Mouse (Mus musculus) granulocyte monocyte progenitor cell, adult 5-6 weeks (primary cell): ENCODE measurements at regions not wholly inside any gene's neighbourhood (a gene's known extent, or its start where the extent isn't known, plus 50 kb on each side); places are given as distances from the start of the nearest gene placed in this dataset.

ENCODE experiments used
- ATAC-seq: replicated peaks from 2 replicates; pipeline ENCODE4 v1.8.0; 2016; ENCODE audit warnings: mild to moderate bottlenecking, moderate TSS enrichment, inconsistent platforms; ENCODE audit not compliant: poor library complexity, severe bottlenecking

GRCm38 (mm10) chr10:126169095-126169873 is 203.3 kb downstream of the Lrig3 start:
- no peak for ATAC-seq

- ATAC-seq = no peak; the same call in 1 of the 2 replicates
Measured at GRCm38 (mm10) chr10:126169874-126170163, 203.9 kb downstream of the Lrig3 start.

- ATAC-seq = no peak
Measured at GRCm38 (mm10) chr10:126176759-126177473, 210.9 kb downstream of the Lrig3 start.

GRCm38 (mm10) chr10:126182386-126182785 is 216.4 kb downstream of the Lrig3 start:
- no peak for ATAC-seq

GRCm38 (mm10) chr10:126183961-126184360 is 218.0 kb downstream of the Lrig3 start:
- ATAC-seq = no peak

- no peak for ATAC-seq
Measured at GRCm38 (mm10) chr10:126185410-126185809, 219.4 kb downstream of the Lrig3 start.

- no peak for ATAC-seq
Measured at GRCm38 (mm10) chr10:126186086-126186485, 220.1 kb downstream of the Lrig3 start.

GRCm38 (mm10) chr10:126189001-126189400 is 223.0 kb downstream of the Lrig3 start:
- no peak for ATAC-seq
